Mouse (Mus musculus) embryonic facial prominence, embryonic 14.5 days (tissue): ENCODE data around the gene Creb5. TPM values are rescaled to one million over a fixed set of nuclear protein-coding genes. Genes with fewer than 3 reads are reported as not detected.

ENCODE experiments used
- ATAC-seq: fragments of 200-750 bp; cut with Nextera tagmentation; 2 replicates; pipeline ENCODE4 v1.8.0; 2017; ENCODE audit warnings: low read depth, moderate number of reproducible peaks, moderate TSS enrichment
- DNase-seq: peaks from one replicate; pipeline ENCODE4 v3.0.0-alpha.2; 2015; ENCODE audit warnings: low spot score
- H3K27ac ChIP-seq: fragments of 300-500 bp; sonication (generic); replicated peaks from 2 replicates; pipeline ENCODE4 v1.5.1; 2014; ENCODE audit warnings: low read depth, mild to moderate bottlenecking, low read length, moderate library complexity
- H3K27me3 ChIP-seq: fragments of 300-500 bp; sonication (generic); replicated peaks from 2 replicates; pipeline ENCODE4 v1.6.1; 2014; ENCODE audit warnings: low read length; ENCODE audit not compliant: control insufficient read depth, insufficient read depth
- H3K36me3 ChIP-seq: fragments of 300-500 bp; sonication (generic); 2 replicates; pipeline ENCODE4 v1.6.1; 2014; ENCODE audit warnings: low read length, mixed read lengths; ENCODE audit not compliant: control insufficient read depth, insufficient read depth
- H3K4me1 ChIP-seq: fragments of 300-500 bp; sonication (generic); 2 replicates; pipeline ENCODE4 v1.6.1; 2014; ENCODE audit warnings: antibody characterized with exemption, low read length; ENCODE audit not compliant: control insufficient read depth, insufficient read depth
- H3K4me2 ChIP-seq: fragments of 300-500 bp; sonication (generic); 2 replicates; pipeline ENCODE4 v1.6.1; 2014; ENCODE audit warnings: low read depth, mild to moderate bottlenecking, low read length, moderate library complexity, mixed read lengths
- H3K4me3 ChIP-seq: fragments of 300-500 bp; sonication (generic); 2 replicates; pipeline ENCODE4 v1.5.1; 2014; ENCODE audit warnings: low read depth, mild to moderate bottlenecking, low read length
- H3K9ac ChIP-seq: fragments of 300-500 bp; sonication (generic); 2 replicates; pipeline ENCODE4 v1.6.1; 2014; ENCODE audit warnings: low read depth, mild to moderate bottlenecking, low read length, moderate library complexity, mixed read lengths
- H3K9me3 ChIP-seq: fragments of 300-500 bp; sonication (generic); 2 replicates; pipeline ENCODE4 v1.6.1; 2016; ENCODE audit warnings: low read length; ENCODE audit not compliant: control insufficient read depth
- WGBS: fragments of 180-500 bp; shearing (Covaris S2); extraction: QIAGEN DNeasy Blood & Tissue Kit; methylation state at CpG from one replicate; pipeline ENCODE4 v1.1.7; 2014; 5-methylcytosine and 5-hydroxymethylcytosine counted together
- polyA plus RNA-seq: library from polyadenylated mRNA; unstranded; fragments of >200 nt; fragmentation: Nextera tagmentation; extraction: Ambion mirVana; gene quantifications from 2 replicates; pipeline ENCODE4 v1.2.1, GENCODE M21; 2014

Creb5 gene
- polyA plus RNA-seq, 1 experiment from 2014 or later, result 22.8 TPM

DNA sequence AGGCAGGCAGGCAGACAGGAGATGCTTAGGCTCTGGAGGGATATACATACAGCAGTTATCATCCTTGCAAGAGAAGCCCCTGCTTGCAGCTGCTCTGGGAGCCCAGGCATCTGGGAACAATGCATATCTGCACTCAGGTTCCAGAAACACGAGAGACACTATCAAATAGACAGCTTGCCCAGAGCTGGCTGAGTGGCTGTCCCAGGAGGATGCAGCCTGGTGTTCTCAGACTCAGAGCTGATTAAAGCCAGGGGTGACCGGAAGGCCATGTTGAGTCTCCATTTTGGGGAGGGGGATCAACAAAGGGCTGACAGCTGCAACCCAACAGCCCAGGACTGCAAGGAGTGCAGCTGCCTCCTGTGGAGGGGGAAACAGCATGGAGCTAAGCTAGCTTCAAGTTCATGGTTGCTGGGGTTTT lies 258.4 kb downstream of the Creb5 start:
- WGBS, result 4% methylated on average over 2 of the region's 2 CpGs
- Histone ChIP-seq H3K36me3 (no peaks in the 10 kb centered on the region), H3K27me3 (no peaks in the 10 kb centered on the region), H3K9me3 (no peaks in the 10 kb centered on the region), H3K27ac (peak overlapping the region; percentile 12), H3K4me3 (no peak overlapping the region), H3K4me2 (no peak overlapping the region), H3K4me1 (peaks cover 17% of the 10 kb centered on the region; the same call in 1 of the 2 replicates), H3K9ac (no peak overlapping the region)
- ATAC-seq (peak; percentile 92), DNase-seq (peak; percentile 89)

DNA sequence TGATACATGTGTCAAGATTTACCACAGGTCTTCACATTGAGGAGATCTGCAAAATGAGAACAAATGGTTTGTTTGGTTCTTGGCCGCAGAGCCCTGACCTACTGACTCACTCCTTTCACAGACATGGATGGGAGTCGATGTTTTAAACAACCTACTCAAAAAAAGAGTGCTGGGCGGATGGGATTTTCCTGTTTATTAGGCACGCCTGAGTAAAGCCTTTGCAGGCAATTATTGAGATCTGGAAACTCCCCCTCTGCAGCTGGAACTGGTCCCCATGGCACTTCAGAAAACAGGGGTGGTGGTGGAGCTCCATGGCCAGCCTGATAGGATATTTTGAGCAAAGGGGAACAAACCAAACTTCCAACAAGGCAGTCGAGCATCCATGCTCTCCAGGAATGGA lies 258.9 kb downstream of the Creb5 start:
- Histone ChIP-seq H3K4me3 (no peak overlapping the region), H3K27ac (peak overlapping the region; percentile 12), H3K9ac (no peak overlapping the region), H3K4me1 (peaks cover 17% of the 10 kb centered on the region; the same call in 1 of the 2 replicates), H3K36me3 (no peaks in the 10 kb centered on the region), H3K4me2 (no peak overlapping the region), H3K27me3 (no peaks in the 10 kb centered on the region), H3K9me3 (no peaks in the 10 kb centered on the region)
- peak; percentile 52 for DNase-seq
- ATAC-seq, result peak; percentile 17; the same call in 1 of the 2 replicates
- WGBS, result 26% methylated on average over 5 of the region's 5 CpGs

DNA sequence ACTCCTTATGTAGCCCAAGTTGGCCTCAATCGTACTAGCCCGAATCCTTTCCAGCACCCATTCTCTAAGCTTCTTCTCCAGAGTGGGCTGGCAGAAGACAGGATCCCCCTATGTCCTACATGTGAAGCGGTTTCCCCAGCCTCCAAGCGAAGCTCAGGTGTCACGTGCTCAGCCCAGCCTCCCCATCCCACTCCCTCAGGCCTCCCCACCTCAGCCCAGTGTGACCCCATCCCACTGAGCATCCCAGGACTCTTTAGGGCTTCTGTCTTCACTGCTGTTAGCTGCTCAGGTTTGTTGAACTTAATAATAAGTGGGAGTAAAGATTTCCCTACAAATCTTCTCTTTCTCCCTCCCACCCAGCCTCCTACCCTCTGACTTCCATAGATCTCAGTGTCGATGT lies 261.2 kb downstream of the Creb5 start:
- 57% methylated on average over 6 of the region's 6 CpGs for WGBS
- peaks cover 17% of the 10 kb centered on the region; the same call in 1 of the 2 replicates for H3K4me1 ChIP-seq
- no peak overlapping the region for H3K9ac ChIP-seq
- no peak for ATAC-seq
- H3K27me3 ChIP-seq, result no peaks in the 10 kb centered on the region
- H3K36me3 ChIP-seq, result no peaks in the 10 kb centered on the region
- no peak overlapping the region for H3K4me2 ChIP-seq
- no peaks in the 10 kb centered on the region for H3K9me3 ChIP-seq
- no peak overlapping the region for H3K27ac ChIP-seq
- DNase-seq, result no peak
- no peak overlapping the region for H3K4me3 ChIP-seq

DNA sequence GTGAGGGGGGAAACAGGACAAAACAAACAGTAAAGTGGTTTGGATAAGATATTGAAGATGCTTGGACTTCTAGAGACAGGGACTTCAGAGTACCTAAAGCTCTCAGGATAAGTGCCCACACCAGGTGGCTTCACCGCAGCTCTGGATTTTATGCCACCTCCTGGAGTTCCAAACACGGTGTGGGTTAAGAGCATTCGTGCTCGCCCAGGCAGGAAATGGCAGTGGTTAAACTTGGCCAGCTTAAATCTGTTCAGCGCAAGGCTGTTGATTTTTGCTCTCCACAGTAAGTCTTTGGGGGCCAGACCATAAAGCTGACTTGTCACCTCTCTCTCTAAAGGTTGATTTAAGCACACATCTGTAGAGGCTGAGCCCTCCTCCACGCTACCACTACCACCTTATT lies 262.3 kb downstream of the Creb5 start:
- no peaks in the 10 kb centered on the region for H3K9me3 ChIP-seq
- no peak overlapping the region for H3K4me2 ChIP-seq
- no peak overlapping the region for H3K27ac ChIP-seq
- DNase-seq (peak; percentile 18), ATAC-seq (no peak)
- H3K9ac ChIP-seq, result no peak overlapping the region
- H3K36me3 ChIP-seq, result no peaks in the 10 kb centered on the region
- H3K4me1 ChIP-seq, result peaks cover 17% of the 10 kb centered on the region; the same call in 1 of the 2 replicates
- H3K4me3 ChIP-seq, result no peak overlapping the region
- 48% methylated on average over 6 of the region's 6 CpGs for WGBS
- H3K27me3 ChIP-seq, result no peaks in the 10 kb centered on the region

DNA sequence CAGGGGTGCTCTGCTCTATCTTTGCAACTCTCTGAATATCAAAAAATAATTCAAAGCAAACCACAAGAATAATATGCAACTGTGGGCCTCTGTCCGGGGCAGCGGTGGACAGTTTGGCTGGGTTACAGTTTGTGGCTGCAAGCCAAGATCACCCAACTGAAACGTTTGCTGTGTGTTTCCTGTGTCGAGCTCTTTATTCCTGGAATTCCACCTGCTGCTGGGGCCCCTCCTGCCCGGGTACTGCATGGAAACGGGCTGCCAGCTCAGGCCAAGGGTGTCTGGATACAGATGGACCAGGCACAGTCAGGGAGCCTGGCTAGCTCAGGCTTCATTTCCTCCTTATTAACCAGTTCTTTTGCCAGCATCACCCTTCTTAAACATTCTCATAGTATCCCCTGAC lies 269.0 kb downstream of the Creb5 start:
- H3K4me1 ChIP-seq, result peaks cover 14% of the 10 kb centered on the region
- no peaks in the 10 kb centered on the region for H3K27me3 ChIP-seq
- no peak overlapping the region for H3K27ac ChIP-seq
- H3K9ac ChIP-seq, result no peak overlapping the region
- DNase-seq (no peak), ATAC-seq (no peak)
- H3K9me3 ChIP-seq, result no peaks in the 10 kb centered on the region
- H3K4me2 ChIP-seq, result no peak overlapping the region
- no peaks in the 10 kb centered on the region for H3K36me3 ChIP-seq
- no peak overlapping the region for H3K4me3 ChIP-seq
- WGBS, result 32% methylated on average over 6 of the region's 6 CpGs

DNA sequence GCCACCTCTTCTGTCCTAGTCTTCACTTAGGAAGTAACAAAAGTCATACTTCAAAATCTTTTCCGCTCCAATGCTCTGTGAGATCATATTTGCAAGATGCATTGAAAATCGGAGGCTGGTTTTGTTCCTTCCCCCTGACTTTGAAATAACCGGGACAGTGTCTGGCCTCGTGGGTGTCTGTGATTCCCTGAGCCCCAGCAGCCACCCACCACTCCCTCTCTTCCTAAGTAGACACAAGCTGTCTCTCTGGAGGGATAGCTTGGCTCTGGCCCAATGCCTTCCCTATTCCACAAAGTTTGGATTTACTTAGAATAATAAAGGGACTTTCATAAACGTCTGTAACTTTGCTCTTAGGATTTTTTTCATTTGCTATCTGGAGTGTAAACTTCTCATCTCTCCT lies 273.9 kb downstream of the Creb5 start:
- Histone ChIP-seq H3K9ac (no peak overlapping the region), H3K36me3 (no peaks in the 10 kb centered on the region), H3K4me3 (no peak overlapping the region), H3K27ac (no peak overlapping the region), H3K4me1 (peaks cover 27% of the 10 kb centered on the region), H3K27me3 (no peaks in the 10 kb centered on the region), H3K9me3 (no peaks in the 10 kb centered on the region), H3K4me2 (no peak overlapping the region)
- no peak for ATAC-seq
- no peak for DNase-seq
- 36% methylated on average over 5 of the region's 5 CpGs for WGBS

DNA sequence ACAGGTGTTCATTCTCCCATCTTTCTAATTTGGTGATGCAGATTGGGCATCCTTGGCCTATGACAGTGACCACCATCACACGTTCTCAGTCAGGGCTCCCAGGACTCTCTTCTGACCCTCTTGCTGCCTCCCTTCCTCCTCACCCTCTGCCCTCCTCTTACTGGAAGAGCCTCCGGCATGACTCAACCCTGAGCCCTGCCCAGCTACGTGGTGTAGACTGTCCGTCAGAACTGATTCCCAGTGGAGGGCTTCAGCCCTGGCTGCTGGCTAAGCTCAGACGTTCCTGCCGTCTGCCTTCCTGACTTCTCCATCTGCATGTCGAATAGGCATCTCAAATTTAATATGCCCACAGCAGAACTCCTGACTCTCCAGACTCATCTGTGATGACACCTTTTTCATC lies 275.5 kb downstream of the Creb5 start:
- Histone ChIP-seq H3K4me1 (peaks cover 30% of the 10 kb centered on the region), H3K27me3 (no peaks in the 10 kb centered on the region), H3K36me3 (no peaks in the 10 kb centered on the region), H3K4me2 (no peak overlapping the region), H3K4me3 (no peak overlapping the region), H3K9me3 (no peaks in the 10 kb centered on the region), H3K27ac (no peak overlapping the region), H3K9ac (no peak overlapping the region)
- WGBS, result 44% methylated on average over 7 of the region's 7 CpGs
- ATAC-seq (no peak), DNase-seq (no peak)

DNA sequence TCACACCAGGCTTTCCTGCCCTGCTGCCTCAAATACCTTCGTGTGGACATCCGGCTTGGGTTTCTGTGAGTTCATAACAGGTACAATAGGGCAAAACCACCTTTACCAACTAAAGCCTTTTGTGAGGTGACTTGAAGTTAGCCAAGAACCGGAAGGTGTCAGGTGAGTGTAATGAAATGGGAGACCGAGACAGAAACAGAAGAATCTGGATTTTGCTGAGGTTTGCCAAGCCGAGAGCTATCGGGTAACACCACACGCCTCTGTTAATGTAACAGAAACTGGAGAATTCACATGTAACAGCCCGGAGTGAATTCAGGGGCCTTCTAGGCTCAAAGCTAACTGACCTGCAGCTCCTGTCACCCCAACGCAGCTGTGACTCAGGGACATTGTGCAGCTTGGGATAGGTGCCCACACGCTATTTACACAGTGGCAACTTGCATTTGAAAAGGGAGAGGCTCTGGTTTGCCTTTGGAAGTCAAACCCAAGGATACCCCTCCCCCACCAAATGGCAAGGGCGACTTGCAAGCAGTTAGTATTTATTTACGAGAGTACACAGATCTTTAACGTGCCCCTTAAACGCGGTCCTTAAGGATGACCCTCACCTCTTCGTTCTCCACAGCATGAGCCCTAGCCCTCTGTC lies 276.6 kb downstream of the Creb5 start:
- ATAC-seq (no peak), DNase-seq (peak; percentile 54)
- 58% methylated on average over 16 of the region's 16 CpGs for WGBS
- H3K4me1 ChIP-seq, result peaks cover 32% of the 10 kb centered on the region
- no peak overlapping the region for H3K4me3 ChIP-seq
- H3K4me2 ChIP-seq, result no peak overlapping the region
- no peak overlapping the region for H3K9ac ChIP-seq
- H3K27me3 ChIP-seq, result no peaks in the 10 kb centered on the region
- no peaks in the 10 kb centered on the region for H3K9me3 ChIP-seq
- no peak overlapping the region for H3K27ac ChIP-seq
- no peaks in the 10 kb centered on the region for H3K36me3 ChIP-seq

DNA sequence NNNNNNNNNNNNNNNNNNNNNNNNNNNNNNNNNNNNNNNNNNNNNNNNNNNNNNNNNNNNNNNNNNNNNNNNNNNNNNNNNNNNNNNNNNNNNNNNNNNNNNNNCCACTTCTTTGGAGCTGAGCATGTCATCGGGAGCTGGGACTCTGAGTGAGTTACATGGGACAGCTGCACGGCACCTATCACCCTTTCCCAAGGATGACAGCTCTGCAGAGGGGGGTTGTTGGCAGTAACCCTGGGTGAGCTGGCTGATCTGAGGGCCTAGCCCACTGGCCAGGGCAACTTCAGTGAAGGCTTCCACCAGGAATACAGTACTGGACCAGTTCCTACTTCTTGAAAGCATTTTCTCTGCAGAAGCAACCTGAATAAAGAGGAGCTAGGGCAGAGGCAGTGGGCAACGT lies 282.4 kb downstream of the Creb5 start:
- no peak overlapping the region for H3K4me2 ChIP-seq
- ATAC-seq, result no peak
- H3K27ac ChIP-seq, result no peak overlapping the region

More for the DNA sequence above, 282.4 kb downstream of the Creb5 start:
- 25% methylated on average over 3 of the region's 3 CpGs for WGBS
- no peak overlapping the region for H3K4me3 ChIP-seq
- H3K9me3 ChIP-seq, result no peaks in the 10 kb centered on the region
- no peaks in the 10 kb centered on the region for H3K27me3 ChIP-seq
- no peak overlapping the region for H3K9ac ChIP-seq
- H3K36me3 ChIP-seq, result no peaks in the 10 kb centered on the region
- DNase-seq, result peak; percentile 76
- H3K4me1 ChIP-seq, result peaks cover 38% of the 10 kb centered on the region
